Mouse (Mus musculus): ENCODE data around the gene Ecpas.

GRCm38 (mm10) chr4:58910175-58911068 is 2.1 kb downstream of the Ecpas start:
- TF ChIP-seq SRF (IDR thresholded peaks at IDR 0.05; ENCODE audit: control insufficient read depth, insufficient read length, low read depth) (no peak), POLR2AphosphoS2 (IDR thresholded peaks at IDR 0.05; ENCODE audit: insufficient read length, low read depth) (no peak)
